Mouse (Mus musculus) stomach, embryonic 14.5 days (tissue): ENCODE measurements around the gene Actb. TPM values are rescaled to one million over a fixed set of nuclear protein-coding genes. Genes with fewer than 3 reads are reported as not detected.

Experiments
- ATAC-seq: fragments of 200-750 bp; cut with Nextera tagmentation; 2 replicates; pipeline ENCODE4 v1.8.0; 2017; ENCODE audit warnings: low read depth, moderate TSS enrichment; ENCODE audit not compliant: insufficient number of reproducible peaks, insufficient read depth, low FRiP score
- H3K27ac ChIP-seq: fragments of 300-500 bp; sonication (generic); 2 replicates; pipeline ENCODE4 v1.5.1; 2014; ENCODE audit warnings: mild to moderate bottlenecking, low read length, moderate library complexity, mixed read lengths
- H3K27me3 ChIP-seq: fragments of 300-500 bp; sonication (generic); 2 replicates; pipeline ENCODE4 v1.6.1; 2014; ENCODE audit warnings: low read length, control low read depth, mixed read lengths; ENCODE audit not compliant: control insufficient read depth, insufficient read depth
- H3K36me3 ChIP-seq: fragments of 300-500 bp; sonication (generic); 2 replicates; pipeline ENCODE4 v1.6.1; 2014; ENCODE audit warnings: mild to moderate bottlenecking, control low read depth, low read length, moderate library complexity, mixed read lengths; ENCODE audit not compliant: control insufficient read depth, insufficient read depth
- H3K4me1 ChIP-seq: fragments of 300-500 bp; sonication (generic); 2 replicates; pipeline ENCODE4 v1.6.1; 2014; ENCODE audit warnings: low read length, control low read depth, mixed read lengths; ENCODE audit not compliant: control insufficient read depth, insufficient read depth
- H3K4me2 ChIP-seq: fragments of 300-500 bp; sonication (generic); replicated peaks from 2 replicates; pipeline ENCODE4 v1.6.1; 2014; ENCODE audit warnings: low read depth, low read length, control low read depth
- H3K4me3 ChIP-seq: fragments of 300-500 bp; sonication (generic); 2 replicates; pipeline ENCODE4 v1.5.1; 2014; ENCODE audit warnings: low read depth, low read length, control low read depth
- H3K9ac ChIP-seq: fragments of 300-500 bp; sonication (generic); replicated peaks from 2 replicates; pipeline ENCODE4 v1.6.1; 2014; ENCODE audit warnings: low read depth, mild to moderate bottlenecking, control low read depth, low read length, moderate library complexity, mixed read lengths
- H3K9me3 ChIP-seq: fragments of 300-500 bp; sonication (generic); 2 replicates; pipeline ENCODE4 v1.6.1; 2016; ENCODE audit warnings: low read depth, low read length, control low read depth; ENCODE audit not compliant: control insufficient read depth
- WGBS: fragments of 180-500 bp; shearing (Covaris S2); extraction: QIAGEN DNeasy Blood & Tissue Kit; methylation state at CpG from one replicate; pipeline ENCODE4 v1.1.7; 2014; 5-methylcytosine and 5-hydroxymethylcytosine counted together
- polyA plus RNA-seq: library from polyadenylated mRNA; unstranded; fragments of >200 nt; fragmentation: Nextera tagmentation; extraction: Ambion mirVana; gene quantifications from 2 replicates; pipeline ENCODE4 v1.2.1, GENCODE M21; 2014

Gene Actb
- 17,142 and 17,567 TPM in 2 replicates for polyA plus RNA-seq

- H3K4me2 ChIP-seq: peak within 1 kb of the TSS; percentile 66
- peak within 1 kb of the TSS; percentile 100 for H3K27ac ChIP-seq
- H3K9me3 ChIP-seq: no peaks in the 10 kb centered on the region
- peaks cover 38% of the 10 kb centered on the region for H3K36me3 ChIP-seq
- peak; percentile 72 for ATAC-seq
- under 1% methylated on average over 41 of the region's 41 CpGs for WGBS
- peak within 1 kb of the TSS; percentile 100 for H3K9ac ChIP-seq
- H3K4me1 ChIP-seq: peaks cover 43% of the 10 kb centered on the region
- H3K27me3 ChIP-seq: no peaks in the 10 kb centered on the region
- H3K4me3 ChIP-seq: peak within 1 kb of the TSS; percentile 100
Observed at GRCm38 (mm10) chr5:142906532-142907047, at the start of gene Actb. TSS of gene Actb (minus strand) at chr5:142906754.

GRCm38 (mm10) chr5:142953641-142954040 is 47.1 kb upstream of the Actb start:
- H3K27me3 ChIP-seq: no peaks in the 10 kb centered on the region
- 77% methylated on average over 3 of the region's 3 CpGs for WGBS
- no peak overlapping the region for H3K27ac ChIP-seq
- no peaks in the 10 kb centered on the region for H3K4me1 ChIP-seq
- no peak for ATAC-seq
- H3K9me3 ChIP-seq: no peaks in the 10 kb centered on the region
- H3K4me2 ChIP-seq: no peak overlapping the region
- no peak overlapping the region for H3K4me3 ChIP-seq
- no peak overlapping the region for H3K9ac ChIP-seq
- H3K36me3 ChIP-seq: no peaks in the 10 kb centered on the region

GRCm38 (mm10) chr5:142950405-142950804 is 43.9 kb upstream of the Actb start:
- no peaks in the 10 kb centered on the region for H3K36me3 ChIP-seq
- H3K27me3 ChIP-seq: no peaks in the 10 kb centered on the region
- no peak overlapping the region for H3K9ac ChIP-seq
- no peak overlapping the region for H3K4me2 ChIP-seq
- H3K4me3 ChIP-seq: no peak overlapping the region
- no peaks in the 10 kb centered on the region for H3K4me1 ChIP-seq
- ATAC-seq: no peak
- H3K9me3 ChIP-seq: no peaks in the 10 kb centered on the region
- no peak overlapping the region for H3K27ac ChIP-seq
- WGBS: 89% methylated on average over 6 of the region's 6 CpGs

GRCm38 (mm10) chr5:142949580-142949979 is 43.0 kb upstream of the Actb start:
- WGBS: 39% methylated on average over 6 of the region's 6 CpGs
- no peak overlapping the region for H3K9ac ChIP-seq
- no peaks in the 10 kb centered on the region for H3K36me3 ChIP-seq
- H3K4me1 ChIP-seq: no peaks in the 10 kb centered on the region
- H3K9me3 ChIP-seq: no peaks in the 10 kb centered on the region
- no peak overlapping the region for H3K4me2 ChIP-seq
- no peak for ATAC-seq
- no peak overlapping the region; the same call in 1 of the 2 replicates for H3K27ac ChIP-seq
- no peaks in the 10 kb centered on the region for H3K27me3 ChIP-seq
- H3K4me3 ChIP-seq: no peak overlapping the region

GRCm38 (mm10) chr5:142947460-142947859 is 40.9 kb upstream of the Actb start:
- Histone ChIP-seq H3K27me3 (no peaks in the 10 kb centered on the region), H3K27ac (no peak overlapping the region), H3K9me3 (no peaks in the 10 kb centered on the region), H3K4me3 (no peak overlapping the region), H3K36me3 (no peaks in the 10 kb centered on the region), H3K9ac (no peak overlapping the region), H3K4me1 (no peaks in the 10 kb centered on the region), H3K4me2 (no peak overlapping the region)
- ATAC-seq: no peak
- 62% methylated on average over 7 of the region's 7 CpGs for WGBS

GRCm38 (mm10) chr5:142944979-142945682 is 38.6 kb upstream of the Actb start:
- Histone ChIP-seq H3K27me3 (no peaks in the 10 kb centered on the region), H3K4me2 (no peak overlapping the region), H3K27ac (no peak overlapping the region; the same call in 1 of the 2 replicates), H3K9ac (no peak overlapping the region), H3K9me3 (no peaks in the 10 kb centered on the region), H3K4me3 (no peak overlapping the region), H3K4me1 (no peaks in the 10 kb centered on the region), H3K36me3 (no peaks in the 10 kb centered on the region)
- peak; percentile 67; the same call in 1 of the 2 replicates for ATAC-seq
- 57% methylated on average over 8 of the region's 8 CpGs for WGBS

GRCm38 (mm10) chr5:142940393-142940792 is 33.8 kb upstream of the Actb start:
- H3K9ac ChIP-seq: no peak overlapping the region
- 68% methylated on average over 2 of the region's 2 CpGs for WGBS
- no peaks in the 10 kb centered on the region for H3K36me3 ChIP-seq
- no peaks in the 10 kb centered on the region for H3K9me3 ChIP-seq
- no peaks in the 10 kb centered on the region for H3K27me3 ChIP-seq
- H3K4me3 ChIP-seq: no peak overlapping the region
- no peak for ATAC-seq
- no peak overlapping the region for H3K4me2 ChIP-seq
- no peaks in the 10 kb centered on the region for H3K4me1 ChIP-seq
- no peak overlapping the region for H3K27ac ChIP-seq

- WGBS: 32% methylated on average over 19 of the region's 19 CpGs
- Histone ChIP-seq H3K4me2 (0 out of 2 replicates have a peak overlapping the region, but pooled peaks have one; percentile 4), H3K9ac (no peak overlapping the region), H3K27ac (0 out of 2 replicates have a peak overlapping the region, but pooled peaks have one; percentile 21), H3K4me1 (no peaks in the 10 kb centered on the region), H3K36me3 (no peaks in the 10 kb centered on the region), H3K4me3 (no peak overlapping the region), H3K27me3 (no peaks in the 10 kb centered on the region), H3K9me3 (no peaks in the 10 kb centered on the region)
- no peak for ATAC-seq
Observed at GRCm38 (mm10) chr5:142937956-142938727, 31.6 kb upstream of the Actb start.
